Mouse (Mus musculus) erythroblast, embryonic 14.5 days (primary cell): Measurements from ENCODE around the gene Habp4.

Experiments used
- GATA1 ChIP-seq: IDR thresholded peaks from 2 replicates; pipeline ENCODE4 v1.6.1; 2012; ENCODE audit warnings: low read length, inconsistent platforms, mixed read lengths
- TAL1 ChIP-seq: IDR thresholded peaks from 3 replicates; pipeline ENCODE4 v1.6.1; 2012; ENCODE audit warnings: low read length, inconsistent platforms, mixed read lengths

GRCm38 (mm10) chr13:64211995-64212603, 50.5 kb downstream of the Habp4 start:
- TF ChIP-seq GATA1 (no peak), TAL1 (no peak)
